Comparison of ENCODE assay signal across 20 mouse cellular contexts in genomic region chr9:86543451-86543850, GRCm38 (mm10). TPM values are rescaled to one million over a fixed set of nuclear protein-coding genes. Genes with fewer than 3 reads are reported as not detected.
DNase-seq lines count a peak whose midpoint lies in the region; ATAC-seq and TF ChIP-seq lines count a peak whose summit lies in the region.
"Had no signal": no experiment of that assay in that cellular context is flagged by ENCODE, and none has a peak within 500 bp of the region (broad histone marks: within the 10 kb centered on the region; RNA-seq: fewer than 3 reads in every experiment).

No protein-coding gene starts in this region.

- no peaks in the 10 kb centered on the region; the same call in 1 of the 2 replicates for H3K4me1 ChIP-seq in forebrain, embryonic 12.5 days
- H3K4me1 ChIP-seq in forebrain, embryonic 16.5 days (replicated peaks; ENCODE audit: control insufficient read depth, insufficient read depth, low read length): no peaks in the 10 kb centered on the region; the same call in 1 of the 2 replicates
- H3K4me1 ChIP-seq in lung, postnatal 0 days (ENCODE audit: insufficient read depth, low read depth, low read length): no peaks in the 10 kb centered on the region
- H3K4me1 ChIP-seq: embryonic facial prominence, embryonic 15.5 days; heart, embryonic 13.5 days; hindbrain, embryonic 15.5 days had no signal

- peaks cover 13% of the 10 kb centered on the region for H3K36me3 ChIP-seq in forebrain, embryonic 12.5 days (replicated peaks)
- peaks cover 15% of the 10 kb centered on the region for H3K36me3 ChIP-seq in forebrain, embryonic 16.5 days (ENCODE audit: control insufficient read depth, insufficient read depth)
- H3K36me3 ChIP-seq in lung, postnatal 0 days (ENCODE audit: insufficient read depth, low read length): peaks cover 13% of the 10 kb centered on the region

- peak; percentile 58; the same call in 1 of the 2 replicates for ATAC-seq in forebrain, embryonic 12.5 days (ENCODE audit: low FRiP score)
- ATAC-seq in forebrain, embryonic 16.5 days: peak; percentile 67
- ATAC-seq in lung, postnatal 0 days: no peak
- ATAC-seq: intestine, embryonic 16.5 days had no signal

- H3K4me2 ChIP-seq in forebrain, embryonic 12.5 days: no peak overlapping the region
- H3K4me2 ChIP-seq in forebrain, embryonic 16.5 days (ENCODE audit: low read length): no peak overlapping the region
- H3K4me2 ChIP-seq in lung, postnatal 0 days (replicated peaks; ENCODE audit: low read depth, low read length): no peak overlapping the region
- H3K4me2 ChIP-seq: embryonic facial prominence, embryonic 15.5 days; heart, embryonic 13.5 days; hindbrain, embryonic 15.5 days had no signal

- TF ChIP-seq CTCF in lung, postnatal 0 days (IDR thresholded peaks at IDR 0.05): no peak

- peak; percentile 49 for DNase-seq in heart, adult 11 months
- no peak for DNase-seq in heart, adult 9 months (ENCODE audit: low spot score in 2 of 2)
- DNase-seq in lung, postnatal 0 days (ENCODE audit: low spot score): no peak
- DNase-seq in cerebellum, adult 11 months: no peak
- DNase-seq: adrenal gland, adult 2 months; adrenal gland, postnatal 25 days; cerebellum, adult 11-12 months; cerebellum, adult 9-10 months; cerebellum, postnatal 25 days; gastrocnemius, postnatal 10 days; heart, postnatal 36 days; kidney, adult 2 months had no signal

- no peak overlapping the region for H3K9ac ChIP-seq in forebrain, embryonic 12.5 days
- H3K9ac ChIP-seq in forebrain, embryonic 16.5 days (replicated peaks; ENCODE audit: low read depth, low read length): no peak overlapping the region
- H3K9ac ChIP-seq in lung, postnatal 0 days (replicated peaks; ENCODE audit: low read depth): no peak overlapping the region
- H3K9ac ChIP-seq: embryonic facial prominence, embryonic 15.5 days; heart, embryonic 13.5 days; hindbrain, embryonic 15.5 days had no signal

- no peaks in the 10 kb centered on the region for H3K27me3 ChIP-seq in forebrain, embryonic 12.5 days
- no peaks in the 10 kb centered on the region for H3K27me3 ChIP-seq in forebrain, embryonic 16.5 days (replicated peaks; ENCODE audit: control insufficient read depth, insufficient read depth, low read length)
- no peaks in the 10 kb centered on the region for H3K27me3 ChIP-seq in lung, postnatal 0 days (replicated peaks; ENCODE audit: insufficient read depth, low read length)
- H3K27me3 ChIP-seq: CH12.LX; embryonic facial prominence, embryonic 15.5 days; heart, embryonic 13.5 days; hindbrain, embryonic 15.5 days had no signal

- no peak for TF ChIP-seq EP300 in lung, postnatal 0 days (IDR thresholded peaks at IDR 0.05)

- WGBS in forebrain, embryonic 12.5 days: 47% methylated on average over 3 of the region's 3 CpGs
- 29% methylated on average over 3 of the region's 3 CpGs for WGBS in forebrain, embryonic 16.5 days
- 92% methylated on average over 3 of the region's 3 CpGs for WGBS in lung, postnatal 0 days

- H3K4me3 ChIP-seq in forebrain, embryonic 12.5 days (replicated peaks): no peak overlapping the region
- no peak overlapping the region for H3K4me3 ChIP-seq in forebrain, embryonic 16.5 days (replicated peaks; ENCODE audit: low read length)
- H3K4me3 ChIP-seq in lung, postnatal 0 days (ENCODE audit: low read depth, low read length): no peak overlapping the region
- H3K4me3 ChIP-seq: embryonic facial prominence, embryonic 15.5 days; erythroblast, embryonic 14.5 days; heart, embryonic 13.5 days; hindbrain, embryonic 15.5 days had no signal

- H3K27ac ChIP-seq in forebrain, embryonic 12.5 days: peak overlapping the region; percentile 59
- H3K27ac ChIP-seq in forebrain, embryonic 16.5 days (ENCODE audit: low read length): no peak overlapping the region
- H3K27ac ChIP-seq in lung, postnatal 0 days (ENCODE audit: low read length): no peak overlapping the region
- H3K27ac ChIP-seq: embryonic facial prominence, embryonic 15.5 days; heart, embryonic 13.5 days; hindbrain, embryonic 15.5 days had no signal

- H3K9me3 ChIP-seq in forebrain, embryonic 12.5 days: no peaks in the 10 kb centered on the region
- H3K9me3 ChIP-seq in forebrain, embryonic 16.5 days (ENCODE audit: control insufficient read depth, low read length): no peaks in the 10 kb centered on the region
- H3K9me3 ChIP-seq in lung, postnatal 0 days (ENCODE audit: low read length): no peaks in the 10 kb centered on the region
- H3K9me3 ChIP-seq: embryonic facial prominence, embryonic 15.5 days; heart, embryonic 13.5 days; hindbrain, embryonic 15.5 days had no signal

RNA-seq across cellular contexts. Expression of gene Pgm3, which starts 28.2 kb away (rescaled TPM):
- 36.6 and 41.0 TPM in 2 replicates for polyA plus RNA-seq in forebrain, embryonic 12.5 days (2016; fragmentation: Nextera tagmentation; extraction: Ambion mirVana)
- polyA plus RNA-seq in forebrain, embryonic 16.5 days (2015; fragmentation: Nextera tagmentation; extraction: Ambion mirVana): 42.1 and 48.7 TPM in 2 replicates
- 20.5 and 24.6 TPM in 2 replicates for polyA plus RNA-seq in lung, postnatal 0 days (2015; fragmentation: Nextera tagmentation; extraction: Ambion mirVana)

RNA-seq across cellular contexts. Expression of gene Rwdd2a, which starts 28.3 kb away (rescaled TPM):
- polyA plus RNA-seq in forebrain, embryonic 12.5 days (2016; fragmentation: Nextera tagmentation; extraction: Ambion mirVana): 4.9 and 6.2 TPM in 2 replicates
- polyA plus RNA-seq in forebrain, embryonic 16.5 days (2015; fragmentation: Nextera tagmentation; extraction: Ambion mirVana): 7.7 and 12.0 TPM in 2 replicates
- 6.1 and 6.7 TPM in 2 replicates for polyA plus RNA-seq in lung, postnatal 0 days (2015; fragmentation: Nextera tagmentation; extraction: Ambion mirVana)
- polyA plus RNA-seq: erythroblast, embryonic 14.5 days had no signal
